Mouse (Mus musculus) megakaryocyte, embryonic 14.5 days (primary cell): ENCODE measurements at regions not wholly inside any gene's neighbourhood (a gene's known extent, or its start where the extent isn't known, plus 50 kb on each side); places are given as distances from the start of the nearest gene placed in this dataset.

ENCODE experiments used
- FLI1 ChIP-seq: IDR thresholded peaks from 2 replicates; pipeline ENCODE4 v1.6.1; 2012; ENCODE audit warnings: low read length, inconsistent platforms, mixed read lengths
- GATA1 ChIP-seq: IDR thresholded peaks from 3 replicates; pipeline ENCODE4 v1.6.1; 2012; ENCODE audit warnings: mixed read lengths, low read length, inconsistent platforms, borderline replicate concordance

DNA sequence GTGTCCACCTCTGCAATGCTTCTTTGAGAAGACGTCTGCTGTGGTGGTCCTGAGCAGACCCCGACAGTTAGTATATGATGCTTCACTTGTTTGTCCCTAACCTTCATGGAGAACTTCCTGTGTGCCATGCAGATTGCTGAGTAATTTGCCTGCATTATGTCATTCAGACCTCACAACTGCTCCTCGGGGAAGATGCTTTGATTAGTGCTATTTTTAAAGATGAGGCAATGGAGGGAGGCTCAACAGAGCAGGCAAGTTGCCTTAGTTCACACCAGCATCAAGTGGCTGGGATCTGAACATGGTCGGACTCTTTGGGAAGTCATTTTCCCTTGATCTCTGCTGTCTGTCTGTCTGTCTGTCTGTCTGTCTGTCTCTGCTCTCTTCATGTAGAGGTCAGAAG is 95.5 kb upstream of the Lrig1 start:
- TF ChIP-seq GATA1, result no peak
- no peak for TF ChIP-seq FLI1
